Mouse (Mus musculus) right cerebral cortex, postnatal 25 days (tissue): ENCODE measurements around the gene Fkbp10.
A peak's percentile ranks its signal among the peaks of the same experiment; 100 is the strongest.

Experiments
- DNase-seq: peaks from one replicate; pipeline ENCODE4 v3.0.0; 2022

The Fkbp10 gene

DNA sequence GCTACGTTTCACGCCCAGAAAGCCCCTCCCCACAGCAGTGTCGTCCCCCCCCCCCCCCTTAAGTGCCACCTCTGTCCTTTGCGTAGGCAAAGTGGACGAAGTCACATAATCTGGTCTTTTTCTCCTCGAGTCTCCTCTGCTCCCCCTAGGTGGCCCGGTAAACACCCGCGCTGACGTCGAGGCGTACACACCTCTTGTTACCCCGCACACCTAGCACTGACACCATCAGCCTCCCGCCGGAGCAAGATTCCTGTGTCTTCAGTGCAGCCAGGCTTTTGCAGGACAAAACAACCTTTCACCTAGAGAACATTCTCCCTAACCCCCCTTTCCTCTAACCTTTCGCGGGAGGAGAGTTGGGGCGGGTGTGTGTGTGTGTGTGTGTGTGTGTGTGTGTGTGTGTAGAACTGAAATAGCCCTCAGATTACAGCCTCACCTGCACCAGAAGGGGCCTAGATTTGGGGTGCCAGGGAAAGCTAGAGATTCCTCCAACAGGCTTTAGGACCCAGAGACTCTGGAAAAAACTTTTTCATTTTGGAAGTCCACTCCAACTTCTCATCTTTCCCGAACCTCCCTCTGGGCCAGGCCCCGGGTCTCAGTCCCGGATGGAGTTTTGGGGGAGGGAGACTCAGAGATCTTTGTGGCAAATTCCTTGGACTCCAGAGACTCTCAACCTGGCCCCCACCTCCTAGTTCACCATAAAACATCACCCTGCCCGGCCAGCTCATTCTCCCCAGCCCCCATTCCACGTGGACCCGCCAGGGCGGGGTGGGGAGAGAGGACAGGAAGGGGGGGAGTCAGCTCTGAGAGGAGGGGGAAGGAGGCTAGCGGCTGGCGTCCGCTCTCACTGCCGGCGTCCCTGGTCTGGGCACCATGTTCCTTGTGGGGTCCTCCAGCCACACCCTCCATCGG lies at the start of gene Fkbp10:
TSS of gene Fkbp10 (plus strand) at position 784 of the 909 bp plus-strand sequence.
- DNase-seq, result no peak

DNA sequence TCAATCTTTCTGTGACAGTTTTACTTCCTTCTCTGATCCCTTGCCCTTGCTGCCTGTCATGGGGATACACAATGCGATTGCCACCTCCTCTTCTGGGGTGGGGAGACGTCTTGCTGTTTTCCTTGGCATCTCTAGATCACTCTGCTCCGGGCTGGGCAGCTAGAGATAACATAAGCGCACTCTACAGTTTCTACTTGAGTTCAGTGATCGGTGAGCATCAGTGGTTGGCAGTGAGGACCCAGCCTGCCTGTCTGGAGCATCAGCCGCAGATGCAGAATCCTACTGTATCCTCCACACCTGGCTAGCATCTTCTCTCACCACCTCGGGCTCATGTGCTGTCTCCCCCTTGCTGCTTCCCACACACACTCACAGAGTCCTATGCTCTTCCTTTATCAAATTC lies 46.4 kb upstream of the Fkbp10 start:
- no peak for DNase-seq

DNA sequence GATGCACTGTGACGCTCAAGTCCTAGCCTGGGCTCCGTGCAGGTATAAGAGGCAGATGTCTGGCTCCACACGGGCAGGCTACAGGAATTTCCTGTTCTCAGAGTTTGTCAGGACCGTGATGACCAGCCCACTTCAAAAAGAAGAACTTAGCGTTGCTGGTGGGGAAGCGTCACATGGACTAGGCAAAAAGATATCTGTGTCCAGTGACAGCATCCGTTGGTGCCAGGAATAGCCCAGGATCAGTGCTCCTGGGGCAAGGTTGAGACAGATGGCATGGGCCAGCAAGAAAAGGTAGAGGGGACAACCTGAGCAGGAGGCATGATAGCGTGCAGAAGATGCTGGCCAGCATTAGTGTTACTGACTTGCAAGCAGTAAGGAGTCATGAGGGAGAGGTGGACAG lies 45.7 kb upstream of the Fkbp10 start:
- DNase-seq, result no peak

DNA sequence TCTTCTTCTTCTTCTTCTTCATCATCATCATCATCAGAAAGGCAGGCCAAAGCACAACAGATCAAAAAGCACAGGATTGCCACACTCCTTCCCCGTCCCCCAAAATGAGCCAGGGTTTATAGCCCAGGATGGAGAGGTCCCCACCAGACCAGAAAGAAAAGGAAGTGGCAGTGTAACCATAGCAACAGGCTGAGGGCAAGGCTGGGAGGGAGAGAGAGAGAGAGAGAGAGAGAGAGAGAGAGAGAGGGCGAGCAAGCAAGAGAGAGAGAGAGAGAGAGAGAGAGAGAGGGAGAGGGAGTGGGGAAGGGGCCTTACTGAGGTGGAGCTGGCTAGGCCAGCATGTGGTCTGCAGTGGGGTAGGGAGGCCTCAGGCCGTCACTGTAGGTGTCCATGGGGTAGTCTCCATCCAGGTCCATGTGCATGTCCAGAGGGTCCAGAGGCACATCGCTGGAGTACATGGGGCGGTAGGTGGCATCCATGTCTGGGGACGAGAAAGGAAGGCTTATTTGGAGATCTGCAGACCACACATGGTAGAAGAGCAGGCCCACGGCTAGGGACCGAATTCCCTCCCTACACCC lies 43.4 kb upstream of the Fkbp10 start:
- no peak for DNase-seq

DNA sequence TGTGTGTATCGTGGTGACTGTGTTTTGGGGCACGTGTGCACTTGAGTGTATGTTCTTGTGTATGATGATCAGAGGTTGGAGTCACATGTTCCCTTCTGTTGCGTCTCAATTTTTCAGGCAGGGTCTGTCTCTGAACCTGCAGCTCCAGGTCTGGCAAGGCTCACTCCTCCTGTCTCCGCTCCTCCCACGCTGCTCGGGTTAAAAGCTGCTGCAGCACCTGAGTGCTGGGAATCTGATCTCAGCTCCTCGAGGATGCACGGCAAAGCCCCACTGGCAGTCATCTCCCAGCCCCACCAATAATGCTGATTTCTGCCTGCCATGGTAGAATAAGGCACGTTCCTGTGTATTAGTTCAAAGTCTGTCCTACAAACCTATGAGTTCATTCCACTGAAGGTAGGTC lies 40.4 kb upstream of the Fkbp10 start:
- DNase-seq, result no peak

DNA sequence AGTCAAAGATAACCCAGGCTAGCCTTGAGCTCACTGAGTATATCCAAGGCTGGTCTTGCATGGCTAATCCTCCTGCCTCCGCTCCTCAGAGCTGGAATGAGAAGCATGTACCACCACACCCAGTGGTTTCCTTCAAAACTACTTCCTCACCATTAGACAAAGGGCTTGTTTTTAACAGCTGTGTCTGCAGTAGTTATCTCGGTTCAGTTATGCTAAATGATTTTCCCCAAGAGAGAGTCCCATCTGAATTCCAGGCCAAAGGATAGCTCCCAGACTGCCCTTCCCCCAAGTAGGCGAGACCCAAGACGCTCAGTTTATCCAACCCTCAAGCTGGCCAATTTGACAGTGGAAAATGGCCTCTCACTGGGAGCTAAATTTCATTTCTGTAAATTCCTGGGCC lies 39.5 kb upstream of the Fkbp10 start:
- DNase-seq, result no peak

DNA sequence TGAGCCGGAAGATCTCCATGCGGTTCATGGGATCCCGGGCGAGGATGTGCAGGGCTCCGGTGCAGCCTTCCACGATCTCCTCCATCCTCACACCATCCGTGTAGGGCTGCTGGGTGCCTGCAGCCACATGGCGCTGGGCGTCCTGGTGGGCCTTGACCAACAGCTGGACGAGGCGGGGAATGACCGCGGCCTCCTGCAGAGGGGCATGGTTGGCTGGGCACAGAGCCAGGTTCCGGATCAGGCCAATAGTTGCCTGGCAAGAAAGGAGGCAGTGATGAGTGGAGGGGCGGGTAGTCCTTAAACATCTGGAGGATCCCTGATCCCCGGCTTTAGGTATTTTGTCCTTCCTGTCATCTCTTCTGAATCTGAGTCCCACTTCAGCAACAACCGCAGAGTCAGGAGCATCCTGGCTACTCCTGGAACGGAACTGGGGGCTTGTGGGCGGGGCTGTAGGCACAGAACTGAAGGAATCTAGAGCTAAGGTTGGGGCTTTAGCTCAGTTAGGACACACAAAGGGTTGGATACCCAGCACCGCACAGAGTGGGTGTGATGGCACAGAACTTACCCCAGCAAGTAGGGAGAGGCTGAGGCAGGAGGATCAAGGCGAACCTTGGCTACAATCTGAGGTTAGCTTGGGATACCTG lies 38.6 kb upstream of the Fkbp10 start:
- DNase-seq, result no peak

DNA sequence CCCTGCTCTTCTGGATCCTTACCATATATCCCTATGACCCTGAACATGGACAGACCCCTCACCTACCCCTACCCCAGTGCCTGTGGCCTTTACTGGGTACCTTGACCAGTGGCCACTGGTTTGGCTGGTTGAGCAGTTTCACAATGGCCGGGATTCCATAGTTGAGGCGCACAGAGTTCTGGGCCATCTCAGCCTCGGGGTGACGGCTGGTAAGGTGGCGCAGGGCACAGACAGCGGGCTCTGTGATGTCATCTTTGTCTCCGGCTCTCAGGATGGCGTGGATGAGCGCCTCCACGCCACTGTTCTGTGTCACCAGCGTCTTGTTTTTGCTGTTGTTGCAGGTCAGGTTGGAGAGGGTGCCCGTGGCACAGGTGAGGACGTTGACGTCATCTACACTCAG lies 37.5 kb upstream of the Fkbp10 start:
- DNase-seq, result no peak

DNA sequence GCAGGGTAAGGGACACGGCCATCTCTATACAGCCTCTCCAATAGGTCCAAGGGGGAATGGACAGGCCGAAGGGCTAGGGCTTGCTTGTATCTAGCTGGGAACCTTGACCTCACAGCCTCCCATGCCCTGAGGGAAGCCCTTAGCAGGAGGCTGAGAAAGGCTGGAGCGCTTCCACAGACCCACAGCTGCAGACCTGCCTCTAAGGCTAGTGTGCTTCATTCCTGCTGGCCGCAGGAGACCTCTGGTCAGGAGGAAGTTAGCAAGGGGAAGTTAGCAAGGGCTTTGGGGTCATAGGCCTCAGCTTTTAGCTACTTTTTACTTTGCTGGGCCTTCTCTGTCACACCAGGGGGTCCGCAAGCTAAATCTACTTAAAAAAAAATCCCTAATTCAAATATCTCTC lies 37.1 kb upstream of the Fkbp10 start:
- DNase-seq, result no peak

DNA sequence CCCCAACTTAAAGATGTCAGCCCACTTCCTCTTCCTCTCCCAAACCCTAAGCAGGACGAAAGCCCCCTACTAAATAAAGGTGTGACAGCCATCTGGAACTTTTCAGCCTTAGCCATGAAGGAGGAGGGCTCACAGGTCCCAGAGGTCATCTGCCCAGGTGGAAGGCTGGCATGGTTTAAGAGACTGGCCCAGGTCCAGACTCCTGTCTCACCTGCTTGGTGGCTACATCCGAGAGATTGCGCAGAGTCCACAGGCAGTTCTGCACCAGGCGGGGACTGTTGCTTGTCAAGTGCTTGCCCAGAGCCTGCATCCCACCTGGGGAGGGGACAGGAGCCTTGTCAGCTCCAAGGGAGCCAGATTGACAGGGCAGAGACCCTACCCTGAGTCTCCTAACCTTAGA lies 36.2 kb upstream of the Fkbp10 start:
- DNase-seq, result no peak

DNA sequence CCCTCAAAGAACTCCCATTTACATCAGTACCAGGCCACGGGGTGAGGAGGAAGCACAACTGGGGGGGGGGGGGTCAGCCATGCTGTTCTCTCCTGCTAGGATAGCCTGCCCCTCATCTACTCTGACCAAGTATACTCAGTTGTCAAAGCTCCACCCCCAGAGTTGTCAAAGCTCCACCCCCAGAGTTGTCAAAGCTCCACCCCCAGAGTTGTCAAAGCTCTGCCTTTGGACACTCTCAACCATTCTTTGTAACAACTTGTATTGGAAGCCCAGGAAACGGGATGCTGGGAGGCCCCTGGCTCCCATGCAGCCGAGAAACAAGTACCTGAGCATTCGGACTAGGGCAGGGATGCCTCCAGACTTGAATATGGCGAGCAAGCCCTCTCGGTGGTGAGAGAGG lies 32.8 kb upstream of the Fkbp10 start:
- no peak for DNase-seq

DNA sequence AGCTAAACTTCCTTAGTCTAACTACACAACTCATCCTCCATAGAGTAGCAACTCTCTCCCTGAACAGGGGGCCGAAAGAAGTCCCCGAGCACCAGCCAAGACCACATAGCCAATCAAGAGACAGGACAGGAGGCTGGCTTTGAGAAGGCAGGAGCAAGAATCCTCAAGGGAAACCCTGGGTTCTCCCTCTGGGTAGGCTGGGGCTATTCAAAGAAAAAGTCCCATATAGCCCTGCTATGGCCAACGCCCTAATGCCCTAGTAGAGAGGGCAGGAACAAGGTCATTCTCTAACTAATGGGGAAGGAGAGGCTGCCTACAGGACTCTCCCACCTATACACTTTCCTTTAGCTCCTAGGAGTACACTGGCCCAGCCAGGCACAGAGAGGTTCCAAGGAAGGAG lies 30.5 kb upstream of the Fkbp10 start:
- DNase-seq, result no peak

DNA sequence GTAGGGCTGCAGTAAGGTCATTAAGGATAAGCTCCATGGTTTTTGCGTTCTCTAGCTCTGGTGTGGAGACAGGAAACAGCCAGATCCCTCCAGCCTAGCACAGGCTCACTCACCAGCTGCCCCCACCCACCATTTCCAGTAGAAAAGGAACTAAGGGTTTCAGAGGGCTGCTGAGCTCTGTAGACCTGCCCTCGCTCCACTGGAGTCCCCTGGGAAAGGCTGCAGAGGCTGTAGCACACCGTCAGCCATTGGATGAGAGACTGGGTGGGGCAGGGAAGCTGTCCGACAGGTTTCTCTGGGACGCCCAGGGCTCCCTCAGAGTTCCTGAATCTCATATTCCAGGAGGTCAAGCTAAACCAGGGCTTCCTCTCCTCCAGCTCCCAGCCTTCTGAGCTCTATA lies 28.9 kb upstream of the Fkbp10 start:
- DNase-seq, result no peak

DNA sequence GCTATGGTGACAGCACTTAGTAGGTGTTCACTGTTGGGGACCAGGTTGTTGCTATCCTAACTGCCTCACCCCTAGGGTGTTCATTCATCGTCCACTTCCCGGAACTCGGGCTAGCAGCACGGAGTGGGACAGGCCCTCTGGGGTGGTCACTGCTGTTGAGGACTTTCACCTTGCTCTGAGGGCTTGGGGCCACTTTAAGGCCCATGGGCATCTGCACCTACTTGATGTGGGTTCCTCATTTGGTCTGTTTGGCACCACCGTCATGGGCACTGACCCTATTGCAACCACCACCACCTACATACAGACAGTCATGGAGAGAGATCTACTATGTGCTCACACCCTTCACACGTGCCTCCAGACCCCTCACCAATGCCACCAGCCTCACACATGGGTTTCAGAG lies 28.4 kb upstream of the Fkbp10 start:
- no peak for DNase-seq

DNA sequence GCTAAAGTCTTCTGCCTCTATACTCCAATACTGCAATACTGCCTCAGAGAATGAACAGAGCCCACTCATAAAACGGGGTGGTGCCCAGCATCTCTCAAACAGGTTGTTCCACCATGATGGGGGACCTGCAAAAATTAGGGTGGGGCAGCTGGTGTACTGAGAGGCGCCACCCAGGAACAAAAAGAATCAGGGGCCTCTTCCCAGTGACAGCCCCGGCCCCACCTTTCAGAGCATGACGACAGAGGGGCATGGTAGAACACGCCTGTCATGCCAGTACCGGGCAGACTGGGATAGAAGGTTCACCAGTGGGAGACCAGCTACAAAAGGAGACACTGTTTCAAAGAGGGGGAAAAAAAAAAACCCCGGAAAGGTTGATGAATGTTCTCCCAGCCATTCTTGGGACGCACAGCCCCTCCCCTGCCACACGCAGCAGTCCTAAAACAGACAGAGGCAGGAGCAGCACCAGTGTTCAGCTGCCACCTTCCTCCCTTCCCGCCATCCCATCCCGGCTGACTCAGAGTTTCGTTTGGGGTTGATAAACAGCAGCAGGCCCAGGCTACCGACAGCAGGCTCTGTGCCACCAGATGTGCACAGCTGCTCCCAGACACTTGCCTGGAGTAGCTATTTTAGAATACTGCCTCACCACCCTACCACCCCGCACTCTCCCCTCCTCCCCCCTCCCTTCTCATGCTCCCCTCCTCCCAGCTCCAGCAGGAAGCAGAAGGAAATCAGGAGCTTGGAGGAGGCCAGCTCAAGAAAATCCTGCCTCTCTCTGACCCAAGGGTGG lies 27.7 kb upstream of the Fkbp10 start:
- peak; percentile 38 for DNase-seq

DNA sequence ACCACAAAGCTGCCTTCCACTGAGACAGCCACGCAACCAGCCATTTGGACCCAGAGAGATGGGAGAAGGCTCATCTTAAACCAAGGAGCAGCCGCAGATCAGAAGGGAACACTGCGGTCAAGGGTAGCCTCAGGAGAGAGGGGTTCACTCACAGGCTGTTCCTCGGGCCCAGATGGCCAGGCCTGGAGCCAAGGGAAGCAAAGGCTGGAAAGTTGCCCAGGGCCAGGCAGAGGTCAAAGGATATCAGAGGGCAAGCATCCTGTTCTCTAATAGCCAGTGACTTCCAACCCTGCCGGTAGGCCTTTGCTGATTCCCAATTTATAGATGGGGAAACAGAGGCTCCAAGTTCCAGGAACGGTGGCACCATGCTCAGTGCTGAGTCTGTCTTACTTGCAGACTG lies 26.9 kb upstream of the Fkbp10 start:
- no peak for DNase-seq

DNA sequence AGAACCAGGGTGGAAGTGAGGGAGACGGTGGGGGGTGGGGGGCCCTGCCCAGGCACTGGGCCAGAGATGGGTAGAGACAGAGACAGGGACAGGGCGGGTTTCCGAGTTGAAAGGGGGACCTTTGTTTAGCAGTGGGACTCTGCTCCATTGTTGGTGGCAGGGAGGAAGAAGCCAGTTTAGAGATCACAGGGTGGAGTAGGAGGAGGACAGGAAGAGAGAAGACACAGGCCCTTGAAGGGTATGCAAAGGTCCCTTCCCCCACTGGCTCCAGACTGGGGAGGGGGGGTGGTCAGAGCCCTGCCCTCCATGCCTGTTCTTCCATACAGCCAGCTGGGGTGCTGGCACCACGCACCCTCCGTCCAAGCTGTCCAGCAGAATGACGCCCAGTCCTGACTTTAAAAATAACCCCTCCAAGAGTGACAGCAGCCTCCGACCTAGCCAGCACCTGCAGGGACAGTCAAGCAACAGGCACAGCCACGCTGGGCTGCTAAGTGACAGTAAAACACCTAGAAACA lies 25.5 kb upstream of the Fkbp10 start:
- DNase-seq, result no peak

DNA sequence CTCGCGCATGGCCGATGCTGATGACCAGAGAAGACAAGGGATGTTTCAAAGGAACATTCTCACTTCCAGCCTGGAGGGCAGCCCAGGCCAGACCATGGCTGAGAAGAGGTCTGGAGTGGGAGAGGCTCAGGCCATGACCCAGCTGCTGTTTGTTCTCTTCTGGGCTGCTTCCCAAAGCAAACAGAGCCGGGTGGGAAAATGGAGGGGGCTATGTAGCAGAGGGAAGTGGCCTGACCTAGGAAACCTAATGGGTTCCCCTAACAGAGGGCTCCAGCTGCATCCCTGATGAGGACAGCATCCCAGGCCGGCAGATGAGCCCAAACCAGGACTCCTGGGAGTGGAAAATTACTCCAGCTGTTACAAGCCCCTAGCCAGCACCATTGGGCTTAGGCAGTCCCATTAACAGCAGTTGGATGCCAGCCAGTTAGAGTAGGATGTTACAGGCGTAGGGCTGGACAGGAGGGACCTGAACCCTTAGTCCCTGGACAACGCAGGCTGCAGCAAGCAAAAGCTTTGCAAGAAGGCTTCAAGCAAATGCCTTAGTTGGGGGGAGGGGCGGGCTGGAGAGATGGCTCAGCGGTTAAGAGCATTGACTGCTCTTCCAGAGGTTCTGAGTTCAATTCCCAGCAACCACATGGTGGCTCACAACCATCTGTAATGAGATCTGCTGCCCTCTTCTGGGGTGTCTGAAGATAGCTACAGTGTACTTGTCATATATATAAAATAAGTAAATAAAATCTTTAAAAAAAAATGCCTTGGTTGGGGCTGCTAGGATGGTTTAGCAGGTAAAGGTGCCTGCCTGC lies 24.2 kb upstream of the Fkbp10 start:
- DNase-seq, result no peak

DNA sequence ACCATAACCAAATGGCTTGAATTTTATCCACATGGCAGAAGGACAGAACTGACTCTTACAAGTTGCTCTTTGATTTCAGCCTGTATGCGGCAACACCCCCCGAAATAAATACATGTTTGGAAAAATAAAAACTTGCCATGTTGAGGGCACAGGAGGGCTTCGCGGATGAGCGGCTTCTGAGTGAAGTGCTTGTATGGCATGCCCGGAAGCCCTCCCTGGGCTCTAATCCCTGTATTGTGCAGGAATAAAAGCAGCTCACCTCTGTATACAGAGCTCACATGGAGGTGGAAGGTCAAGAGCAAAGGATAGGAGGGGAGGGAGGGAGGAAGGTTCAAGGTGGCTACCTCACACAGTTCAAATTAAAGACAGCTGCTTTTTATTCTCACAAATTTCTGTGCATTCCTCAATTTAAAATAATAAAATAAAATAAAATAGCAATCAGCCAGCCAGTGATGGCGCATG lies 23.6 kb upstream of the Fkbp10 start:
- DNase-seq, result no peak

DNA sequence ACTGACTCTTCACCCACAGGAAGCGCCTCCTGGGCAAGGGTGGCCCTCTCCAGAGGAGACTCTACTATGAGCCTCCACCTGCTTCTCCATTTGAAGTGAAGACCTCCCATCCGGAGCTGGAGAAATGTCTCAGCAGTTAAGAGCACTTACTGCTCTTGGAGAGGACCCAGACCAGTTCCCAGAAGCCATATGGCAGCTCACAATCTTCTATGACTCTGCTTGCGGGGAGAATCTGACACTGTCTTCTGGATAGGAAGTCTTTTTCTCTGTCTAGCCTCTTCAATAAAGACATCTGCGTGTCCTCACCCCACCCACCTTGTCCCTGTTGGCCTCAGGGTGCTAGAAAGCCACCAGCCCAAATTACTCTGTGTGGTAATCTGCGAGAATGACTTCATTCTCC lies 22.5 kb upstream of the Fkbp10 start:
- no peak for DNase-seq

DNA sequence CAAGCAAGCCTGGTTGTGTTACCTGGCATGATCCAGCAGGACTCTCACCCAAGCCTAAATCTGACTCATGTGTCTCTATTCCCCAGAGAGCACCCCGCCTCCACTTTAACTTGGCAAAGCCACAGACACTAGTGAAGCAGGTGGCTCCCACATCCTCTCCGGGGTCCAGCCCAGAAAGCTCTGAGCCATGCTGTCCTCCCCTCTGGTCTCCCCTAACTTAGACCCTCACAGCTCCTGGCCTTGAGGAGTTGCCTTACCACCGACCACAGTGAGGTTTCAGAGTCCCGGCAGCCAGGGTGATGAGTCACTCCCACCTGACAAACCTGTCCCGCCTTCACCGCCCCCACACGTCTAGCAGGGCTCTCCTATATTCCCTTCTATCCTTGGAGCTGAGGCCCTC lies 21.8 kb upstream of the Fkbp10 start:
- peak; percentile 48 for DNase-seq
